Mouse (Mus musculus) testis, adult 2 months (tissue): ENCODE results near the gene Hmg20b.

Experiments used
- CTCF ChIP-seq: fragments of 200-500 bp; IDR thresholded peaks from 2 replicates; pipeline ENCODE4 v1.5.1; 2012; ENCODE audit warnings: low read depth, mild to moderate bottlenecking, inconsistent platforms, low read length, moderate library complexity; ENCODE audit not compliant: control insufficient read depth, insufficient read depth, insufficient replicate concordance
- POLR2A ChIP-seq: fragments of 200-500 bp; IDR thresholded peaks from 2 replicates; pipeline ENCODE4 v1.6.1; 2012; ENCODE audit warnings: low read depth, mild to moderate bottlenecking, inconsistent platforms, low read length, moderate library complexity; ENCODE audit not compliant: control insufficient read depth

GRCm38 (mm10) chr10:81345162-81345534 is 5.1 kb downstream of the Hmg20b start:
- TF ChIP-seq CTCF (no peak), POLR2A (no peak)
